Comparison of ENCODE assay signal across 16 mouse cellular contexts in the genomic region with DNA sequence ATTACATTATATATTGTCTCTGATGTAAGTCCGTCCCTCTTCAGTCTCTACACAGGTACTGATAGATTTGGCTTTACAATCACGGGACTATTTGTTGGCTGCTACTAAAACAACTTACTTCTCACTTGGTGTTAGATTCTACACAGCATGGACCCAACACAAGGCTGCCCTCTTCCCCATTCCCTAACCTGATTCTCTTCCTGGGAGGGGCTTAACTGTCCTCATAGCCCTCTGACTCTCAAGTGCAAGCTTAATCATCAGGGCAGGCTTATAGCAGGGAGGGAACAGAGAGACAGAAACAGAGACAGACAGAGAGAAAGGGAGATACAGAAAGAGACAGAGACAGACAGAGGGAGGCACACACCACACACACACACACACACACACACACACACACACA. TPM values are rescaled to one million over a fixed set of nuclear protein-coding genes. Genes with fewer than 3 reads are reported as not detected.
"Had no signal": no experiment of that assay in that cellular context is flagged by ENCODE, and none has a peak within 500 bp of the region (broad histone marks: within the 10 kb centered on the region; RNA-seq: fewer than 3 reads in every experiment).

No protein-coding gene starts in this region.

- ATAC-seq: liver, postnatal 0 days; lung, postnatal 0 days; midbrain, embryonic 15.5 days had no signal

- DNase-seq: kidney, adult 18-20 months; kidney, adult 9 months; kidney, postnatal 14 days; left cerebral cortex, postnatal 4 days; liver, postnatal 0 days; lung, embryonic 14.5 days; lung, postnatal 36 days; retina, postnatal 1 day; thymus, adult 18-20 months; thymus, postnatal 36 days had no signal

RNA-seq across cellular contexts. Expression of gene Fam71a, which starts 32.9 kb away (rescaled TPM):
- total RNA-seq: layer of hippocampus, adult 18-20 months; layer of hippocampus, postnatal 14 days; left cerebral cortex, adult 8-10 months; left cerebral cortex, postnatal 14 days; left cerebral cortex, postnatal 4 days had no signal

RNA-seq across cellular contexts. Expression of gene Batf3, which starts 34.0 kb away (rescaled TPM):
- total RNA-seq: layer of hippocampus, postnatal 14 days had no signal
